Mouse (Mus musculus): ENCODE results near the gene Mpst.

DNA sequence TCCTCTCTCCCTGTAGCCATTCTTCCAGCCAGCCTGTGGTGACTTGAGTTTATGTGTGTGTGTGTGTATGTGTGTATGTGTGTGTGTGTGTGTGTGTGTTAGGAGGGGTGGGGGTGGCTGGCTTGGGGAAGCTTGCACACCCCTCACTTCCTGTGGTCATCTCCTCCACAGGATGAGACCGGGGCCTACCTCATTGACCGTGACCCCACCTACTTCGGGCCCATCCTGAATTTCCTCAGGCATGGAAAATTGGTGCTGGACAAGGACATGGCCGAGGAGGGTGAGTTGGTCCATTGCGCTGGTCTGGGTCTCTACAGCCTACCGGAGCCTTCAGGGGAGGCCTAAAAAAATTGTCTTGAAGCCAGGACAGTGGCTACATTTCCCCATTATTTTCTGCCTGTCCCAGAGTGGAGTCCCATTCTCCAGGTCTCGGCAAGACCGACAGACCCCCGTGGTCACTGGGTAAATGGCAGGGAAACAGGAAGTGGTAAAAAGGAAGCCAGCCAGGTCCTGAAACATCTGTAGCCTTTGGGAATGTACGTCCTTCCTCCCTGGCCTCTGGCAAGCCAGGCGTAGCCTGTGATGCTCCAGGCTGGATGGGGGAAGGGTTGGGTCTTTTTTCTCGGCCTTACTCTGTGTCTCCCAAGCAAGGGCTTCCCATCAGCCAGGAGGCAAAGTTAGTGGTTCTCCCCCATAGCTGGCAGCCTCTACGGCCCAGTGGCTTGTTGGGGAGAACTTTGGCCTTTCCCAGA, 23.8 kb downstream of the Mpst start:
- TF ChIP-seq CTCF (IDR thresholded peaks at IDR 0.05; ENCODE audit: low read depth): no peak
- no peak for TF ChIP-seq EP300 (optimal IDR thresholded peaks at IDR 0.05)
